Mouse (Mus musculus) ovary, postnatal 14 days (tissue): ENCODE results near the gene Dynlt1f.
"Not testable (repeated sequence)": the region's sequence is repeated elsewhere in the genome, so short reads cannot be mapped to it uniquely, and the experiment has no call there.

Experiments used
- DNase-seq: peaks from one replicate; pipeline ENCODE4 v3.0.0; 2022; ENCODE audit warnings: low spot score

The Dynlt1f gene

DNA sequence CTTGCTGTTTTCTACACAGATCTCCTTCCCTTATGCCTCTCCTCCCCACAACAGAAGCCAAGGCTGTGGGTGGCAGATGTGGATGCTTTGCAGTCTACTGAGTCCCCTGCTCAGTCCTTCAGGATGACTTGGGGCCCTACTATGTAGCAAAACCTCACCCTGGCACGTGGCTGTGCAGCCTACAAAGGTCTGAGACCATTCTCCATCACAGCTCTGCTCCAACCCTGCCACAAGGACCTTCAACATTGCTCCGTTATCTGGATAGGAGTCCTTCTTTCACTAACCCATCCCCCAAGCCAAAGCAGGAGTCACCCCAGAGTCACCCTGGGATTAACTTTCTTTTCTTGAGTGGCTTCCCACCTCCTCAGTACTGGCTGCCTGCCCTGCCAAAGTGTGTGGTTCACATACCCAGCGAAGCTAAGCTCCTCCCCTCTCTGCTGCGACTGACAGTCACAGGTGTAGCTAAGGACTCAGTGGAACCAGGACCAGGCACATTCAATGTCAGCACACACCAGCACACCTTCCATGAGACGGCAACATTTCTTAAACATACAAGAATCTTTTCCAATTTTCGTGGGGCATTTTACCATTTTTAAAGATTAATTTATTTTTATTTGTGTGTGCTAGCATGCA is 30.7 kb downstream of the Dynlt1f start:
- DNase-seq: not testable (repeated sequence)

DNA sequence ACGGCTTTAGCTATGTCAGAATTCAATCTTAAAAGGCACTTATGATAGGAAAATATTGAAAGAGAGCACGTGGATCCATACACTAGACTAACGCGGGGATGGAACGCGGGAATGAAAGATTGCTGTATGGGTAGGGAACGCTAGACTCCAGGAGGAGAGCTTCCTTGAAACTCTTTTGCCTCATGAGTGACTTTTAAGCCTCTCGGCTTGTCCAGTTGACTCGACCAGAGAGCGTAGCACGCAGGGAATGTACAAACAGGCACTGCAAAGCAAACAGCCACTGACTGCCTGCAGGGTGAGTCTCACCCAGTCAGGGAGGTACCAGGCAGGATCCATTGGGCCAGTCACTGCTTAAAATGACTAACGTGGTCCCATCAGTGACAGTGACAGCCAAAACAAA is 33.7 kb downstream of the Dynlt1f start:
- not testable (repeated sequence) for DNase-seq

DNA sequence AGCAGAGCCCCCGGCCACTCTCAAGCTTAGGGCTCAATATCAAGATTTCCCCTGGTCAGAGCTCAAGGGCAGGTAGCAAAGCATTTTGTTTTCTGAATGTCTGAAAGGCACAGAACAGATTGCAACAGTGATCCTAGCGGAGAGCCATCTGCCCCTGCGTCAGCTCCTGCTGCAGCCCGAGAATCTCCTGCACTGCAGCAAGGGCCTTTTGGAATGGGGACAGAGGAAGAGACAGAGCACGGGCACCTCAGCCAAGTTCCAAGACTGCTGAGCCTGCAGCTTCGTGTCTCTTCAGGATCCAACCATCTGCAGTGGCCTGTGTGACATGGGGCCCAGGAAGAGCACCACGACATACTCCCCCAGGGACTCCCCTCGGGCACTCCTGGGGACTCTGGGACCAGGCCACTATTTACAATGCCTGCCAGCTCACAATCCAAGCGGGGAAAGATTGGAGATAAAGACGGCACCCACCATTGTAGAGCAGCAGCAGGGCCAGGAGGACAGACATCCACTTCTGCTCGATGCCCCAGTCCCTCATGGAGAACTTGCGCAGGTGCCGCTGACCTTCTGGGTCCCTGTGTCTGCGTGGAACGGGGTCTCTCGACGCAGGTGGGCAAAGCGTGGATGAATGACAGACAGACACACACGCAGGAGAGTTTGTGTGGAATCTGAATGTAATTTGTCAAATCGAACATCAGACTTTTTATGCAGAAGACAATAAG is 34.8 kb downstream of the Dynlt1f start:
- not testable (repeated sequence) for DNase-seq

DNA sequence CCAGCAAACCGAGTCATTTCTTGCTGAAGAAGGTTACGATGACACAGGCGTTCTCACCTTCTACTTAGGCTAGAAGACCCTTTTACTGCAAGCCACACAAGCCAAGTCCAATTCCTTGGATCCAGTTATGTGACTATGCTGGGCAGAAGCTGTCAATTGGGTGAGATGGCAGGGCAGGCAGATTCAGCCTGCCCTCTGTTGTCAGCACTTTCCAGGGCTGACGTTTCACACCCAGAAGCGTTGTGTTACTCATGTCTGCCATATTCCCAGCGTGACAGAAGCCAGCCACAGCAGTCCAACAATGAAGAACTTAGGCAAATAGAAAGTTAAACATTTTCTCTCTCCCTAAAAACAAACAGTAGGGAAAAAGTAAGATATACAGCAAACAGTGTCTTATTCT is 35.7 kb downstream of the Dynlt1f start:
- not testable (repeated sequence) for DNase-seq

DNA sequence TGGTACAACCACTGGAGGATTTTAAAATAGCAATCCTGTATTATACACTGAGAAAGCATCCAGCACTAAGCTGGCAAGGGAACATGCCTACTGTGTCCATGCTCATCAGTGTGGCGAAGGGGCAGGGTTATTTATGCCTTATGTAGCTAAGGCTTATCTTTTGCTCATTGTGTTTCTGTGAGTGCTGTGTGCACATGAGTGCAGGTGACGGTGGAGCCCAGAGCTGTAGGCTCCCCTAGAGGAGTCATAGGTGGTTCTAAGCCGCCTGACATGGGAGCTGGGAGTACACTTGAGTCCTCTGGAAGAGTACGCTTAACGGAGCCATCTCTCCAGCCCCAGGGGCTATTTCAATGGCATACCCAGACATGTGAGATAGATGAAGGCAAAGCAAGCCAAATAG is 36.4 kb downstream of the Dynlt1f start:
- not testable (repeated sequence) for DNase-seq

DNA sequence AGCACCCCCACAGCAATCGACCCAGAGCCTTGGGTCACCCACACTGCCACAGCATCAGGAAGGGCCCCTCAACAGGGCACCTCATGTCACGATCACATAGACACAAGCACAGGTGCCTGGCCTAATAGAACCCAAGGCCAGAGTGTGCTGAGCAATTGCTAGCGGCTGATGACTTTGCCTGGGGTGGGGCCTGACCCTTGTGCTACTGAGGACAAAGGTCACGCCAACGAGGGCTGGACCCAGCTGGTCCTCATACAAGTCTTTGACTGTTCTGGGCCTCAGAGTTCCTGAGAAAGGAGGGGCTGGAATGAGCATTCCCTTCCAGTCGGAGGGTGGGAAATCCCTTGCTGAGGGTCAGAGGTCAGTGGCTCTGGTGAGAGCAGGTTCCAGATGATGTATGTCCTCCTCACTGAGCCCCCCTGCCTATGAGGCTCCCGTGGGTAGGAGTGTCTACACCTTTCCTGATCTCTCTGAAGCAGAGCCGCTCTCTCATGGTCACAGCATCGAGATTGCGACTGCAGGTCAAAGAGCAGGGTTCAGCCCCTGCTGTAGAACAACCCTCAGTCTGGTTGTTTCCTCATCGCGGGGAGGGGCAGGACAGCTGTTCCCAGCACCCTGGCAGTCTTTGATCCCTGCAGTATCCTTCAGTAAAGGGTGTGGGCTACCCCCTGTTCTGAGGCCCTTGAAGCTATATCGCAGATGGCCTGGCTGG is 37.9 kb downstream of the Dynlt1f start:
- DNase-seq: not testable (repeated sequence)

DNA sequence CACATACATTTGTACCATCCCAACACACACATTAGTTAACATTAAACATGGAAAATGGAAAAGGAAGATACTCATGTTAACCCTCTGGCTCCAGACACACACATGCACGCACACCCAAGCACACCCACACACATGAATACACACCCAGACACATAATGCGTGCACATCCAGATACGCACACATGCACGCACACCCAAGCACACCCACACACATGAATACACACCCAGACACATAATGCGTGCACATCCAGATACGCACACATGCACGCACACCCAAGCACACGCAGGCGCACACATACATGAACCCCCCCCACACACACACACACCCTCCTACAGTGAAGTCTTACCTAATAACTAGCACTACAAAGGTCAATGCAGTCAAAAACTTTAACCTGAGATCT is 39.0 kb downstream of the Dynlt1f start:
- not testable (repeated sequence) for DNase-seq

DNA sequence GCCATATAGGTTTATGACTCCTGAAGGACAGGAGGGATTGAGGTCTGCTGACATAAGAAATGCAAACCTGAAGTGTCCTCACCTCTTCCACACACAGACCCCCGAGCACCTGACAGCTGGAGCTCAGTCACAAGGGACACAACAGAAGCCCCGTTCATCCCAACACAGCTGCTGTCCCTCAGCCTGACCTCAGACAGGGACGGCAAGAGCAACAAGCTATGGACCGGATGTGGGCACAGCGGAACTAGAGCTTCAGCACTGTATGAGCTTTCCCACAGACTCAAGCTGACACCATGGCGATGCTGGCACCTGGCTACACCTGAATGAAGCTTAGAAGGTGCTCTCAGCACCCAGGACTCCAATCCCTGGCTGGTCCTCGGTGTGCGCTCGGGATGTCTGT is 41.4 kb downstream of the Dynlt1f start:
- not testable (repeated sequence) for DNase-seq

DNA sequence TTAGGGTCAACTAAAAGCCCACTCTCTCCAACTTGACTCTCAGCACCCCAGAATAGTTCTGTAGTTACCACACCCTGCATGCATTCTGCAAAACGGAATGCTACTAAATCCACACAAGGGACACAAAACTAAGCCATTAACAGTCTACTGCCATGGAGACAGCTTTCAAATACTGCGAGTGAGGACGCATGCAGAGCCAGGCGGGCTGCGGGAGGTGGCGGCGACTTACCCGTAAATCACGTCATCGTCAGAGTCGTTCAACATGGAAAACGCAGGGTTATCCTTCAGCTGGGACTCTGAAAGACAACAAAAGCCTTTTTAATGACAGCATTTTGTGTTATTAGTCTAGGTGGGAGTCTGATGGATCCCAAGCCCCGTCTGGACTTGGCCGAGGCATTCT is 42.2 kb downstream of the Dynlt1f start:
- DNase-seq: not testable (repeated sequence)

DNA sequence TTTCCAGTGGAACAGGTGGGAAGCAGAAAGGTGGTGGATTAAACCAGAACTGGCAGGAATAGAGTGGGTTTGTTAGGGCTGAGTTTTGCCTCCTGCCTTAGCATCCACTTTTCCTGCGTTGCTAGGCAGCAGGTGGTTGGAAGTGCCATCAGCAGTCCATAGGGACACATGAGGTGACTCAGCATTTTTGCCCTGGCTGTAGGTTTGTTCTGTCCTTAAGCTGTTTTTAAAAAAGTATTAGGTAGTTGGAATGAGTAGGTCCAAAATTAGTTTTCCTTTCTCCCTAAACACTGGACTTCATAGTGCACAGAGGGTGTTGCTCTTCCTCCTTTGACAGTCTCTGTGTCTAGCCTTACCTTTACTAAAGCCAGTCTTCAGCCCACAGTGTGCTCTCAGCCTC is 50.4 kb downstream of the Dynlt1f start:
- DNase-seq: not testable (repeated sequence)

DNA sequence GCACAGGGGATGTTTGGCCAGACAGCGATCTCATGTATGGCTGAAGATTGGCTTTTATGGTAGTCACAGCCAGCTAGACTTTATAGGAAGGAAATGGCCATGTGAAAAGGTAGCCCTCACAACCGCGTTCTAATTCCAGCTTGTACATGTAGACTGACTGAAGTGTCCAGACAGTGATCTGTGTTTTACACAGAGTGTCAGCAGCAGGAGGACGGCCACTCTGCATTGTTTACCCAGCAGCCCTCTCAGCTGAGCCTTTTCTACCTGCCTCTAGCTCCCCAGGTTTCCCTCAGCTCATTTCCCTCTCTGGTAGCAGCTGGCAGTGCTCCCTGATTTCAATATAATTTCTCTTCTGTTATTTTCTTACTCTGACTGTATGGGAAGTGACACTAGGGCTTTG is 53.5 kb downstream of the Dynlt1f start:
- not testable (repeated sequence) for DNase-seq

DNA sequence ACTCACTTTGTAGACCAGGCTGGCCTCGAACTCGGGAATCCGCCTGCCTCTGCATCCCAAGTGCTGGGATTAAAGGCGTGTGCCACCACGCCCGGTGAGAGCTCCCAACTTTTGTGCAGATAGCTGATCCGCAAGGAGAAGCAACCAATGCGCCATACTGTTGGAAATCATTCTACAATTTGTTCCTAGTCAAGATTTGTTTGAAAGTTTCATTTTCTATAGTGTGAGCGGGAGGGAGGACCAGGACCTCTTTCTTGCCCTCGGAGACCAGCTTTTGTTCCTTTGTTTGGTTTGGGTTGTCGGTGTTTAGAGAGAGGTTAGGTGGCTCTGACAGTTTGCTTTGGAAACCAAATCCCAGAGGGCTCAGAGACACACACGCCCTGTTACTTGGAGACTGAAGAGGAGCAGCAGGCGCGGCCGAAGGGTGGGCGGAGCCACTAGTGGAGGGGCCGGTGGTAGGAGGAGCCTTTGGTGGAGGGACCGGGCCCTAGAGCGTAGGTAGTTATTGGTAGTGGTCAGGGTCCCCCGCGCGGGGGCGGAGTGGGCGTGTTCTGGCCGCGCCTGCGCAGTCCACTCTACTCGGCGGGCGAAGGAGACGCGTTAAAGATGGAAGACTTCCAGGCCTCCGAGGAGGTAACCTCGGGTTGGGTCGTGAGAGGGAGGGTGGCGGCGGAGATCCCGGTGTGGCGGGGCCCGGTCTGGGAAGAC is 54.3 kb downstream of the Dynlt1f start, which contains the start of gene Dynlt1c:
TSS of gene Dynlt1c (plus strand) at position 468 of the 708 bp plus-strand sequence.
- peak; percentile 51 for DNase-seq

DNA sequence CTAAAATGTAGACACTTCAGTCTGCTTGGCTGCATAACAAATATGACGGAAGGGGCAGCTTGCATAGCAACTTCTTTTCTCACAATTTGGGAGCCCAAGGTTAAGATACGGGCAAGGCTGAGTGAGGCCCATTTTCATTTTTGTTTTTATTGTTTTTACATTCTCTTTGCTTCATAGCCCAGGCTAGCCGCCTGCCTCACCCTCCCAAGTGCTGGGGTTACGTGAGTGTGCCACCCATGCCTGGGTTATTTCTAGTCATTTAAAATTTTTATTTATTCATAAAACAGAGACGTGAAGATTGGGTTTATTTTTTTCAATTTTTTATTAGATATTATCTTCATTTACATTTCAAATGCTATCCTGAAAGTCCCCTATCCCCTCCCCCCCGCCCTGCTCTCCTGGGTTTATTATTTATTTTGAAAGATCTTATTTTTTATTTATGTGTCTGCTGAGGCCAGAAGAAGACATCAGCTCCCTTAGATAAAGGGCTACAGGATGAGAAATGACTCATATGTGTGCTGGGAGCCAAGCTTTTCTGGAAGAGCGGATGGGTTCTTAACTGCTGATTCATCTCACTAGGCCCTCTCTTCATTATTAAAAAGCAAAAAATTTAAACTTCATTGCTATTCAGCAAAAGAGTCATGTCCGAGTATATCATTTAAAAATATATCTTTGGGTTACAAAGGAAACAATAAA is 55.3 kb downstream of the Dynlt1f start:
- not testable (repeated sequence) for DNase-seq

DNA sequence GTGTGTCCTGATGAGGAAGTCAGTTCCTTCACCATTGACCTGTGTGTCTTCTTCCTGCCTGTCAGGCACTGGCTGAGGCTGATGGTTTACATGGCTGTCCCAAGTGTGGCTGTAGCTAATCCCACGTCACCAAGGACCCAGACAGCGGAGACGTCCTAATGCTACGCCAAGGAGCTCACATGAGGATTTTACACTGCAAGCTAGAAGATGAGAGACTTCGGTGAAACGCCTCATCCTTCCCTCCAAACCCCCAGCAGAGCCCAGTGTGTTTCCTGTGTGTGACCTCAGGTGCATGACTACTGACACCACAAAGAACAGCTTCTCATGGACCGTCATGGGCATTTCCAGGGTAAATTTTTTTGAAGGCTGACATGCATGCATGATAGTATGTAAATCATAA is 57.3 kb downstream of the Dynlt1f start:
- DNase-seq: not testable (repeated sequence)
